Mouse (Mus musculus) spleen, adult 2 months (tissue): ENCODE data around the gene Pdxdc1.

Experiments
- CTCF ChIP-seq: fragments of 200-500 bp; IDR thresholded peaks from 2 replicates; pipeline ENCODE4 v1.5.1; 2011; ENCODE audit warnings: mild to moderate bottlenecking, inconsistent platforms; ENCODE audit not compliant: insufficient read depth, insufficient read length, insufficient replicate concordance; ENCODE audit errors: extremely low read depth
- POLR2A ChIP-seq: fragments of 200-500 bp; IDR thresholded peaks from 2 replicates; pipeline ENCODE4 v1.6.1; 2011; ENCODE audit warnings: low read depth, low read length, inconsistent platforms

- no peak for TF ChIP-seq CTCF
- TF ChIP-seq POLR2A: no peak
These were observed 8.8 kb downstream of the Pdxdc1 start for GRCm38 (mm10) chr16:13894097-13894496.
